Mouse (Mus musculus): ENCODE measurements around the gene Lmntd2.

- no peak for TF ChIP-seq CTCF (IDR thresholded peaks at IDR 0.05; ENCODE audit: control insufficient read depth, insufficient read depth, insufficient read length)
- no peak for TF ChIP-seq MAX (IDR thresholded peaks at IDR 0.05)
- no peak for TF ChIP-seq MYOG (IDR thresholded peaks at IDR 0.05; ENCODE audit: control insufficient read depth, extremely low read depth, insufficient read length)
- no peak for TF ChIP-seq FOSL1 (IDR thresholded peaks at IDR 0.05; ENCODE audit: insufficient read depth, low read length, poor library complexity, severe bottlenecking)
- TF ChIP-seq CEBPB (IDR thresholded peaks at IDR 0.05; ENCODE audit: low read depth): no peak
- TF ChIP-seq MYOD1 (IDR thresholded peaks at IDR 0.05; ENCODE audit: control insufficient read depth, insufficient read length, low read depth): no peak
Measured at GRCm38 (mm10) chr7:141216894-141217293, 3.0 kb upstream of the Lmntd2 start.

Measured in C2C12 (cell line).